22 mouse cellular contexts compared by ENCODE assay signal in genomic region chr13:40135670-40136069, GRCm38 (mm10).
DNase-seq lines count a peak whose midpoint lies in the region; ATAC-seq lines count a peak whose summit lies in the region.
"Had no signal": no experiment of that assay in that cellular context is flagged by ENCODE, and none has a peak within 500 bp of the region (broad histone marks: within the 10 kb centered on the region; RNA-seq: fewer than 3 reads in every experiment).

No protein-coding gene starts in this region.

- H3K27ac ChIP-seq in intestine, embryonic 16.5 days (ENCODE audit: low read length) = no peak overlapping the region
- H3K27ac ChIP-seq: forebrain, embryonic 12.5 days; heart, adult 2 months; hindbrain, embryonic 13.5 days; midbrain, embryonic 13.5 days had no signal

- no peak for ATAC-seq in intestine, embryonic 16.5 days
- ATAC-seq: liver, postnatal 0 days; midbrain, embryonic 13.5 days; Patski had no signal

- peak overlapping the region; percentile 7; the same call in 1 of the 2 replicates for H3K4me2 ChIP-seq in intestine, embryonic 16.5 days (ENCODE audit: low read depth, low read length)
- H3K4me2 ChIP-seq: forebrain, embryonic 12.5 days; hindbrain, embryonic 13.5 days; liver, embryonic 11.5 days; midbrain, embryonic 13.5 days had no signal

- no peaks in the 10 kb centered on the region for H3K36me3 ChIP-seq in intestine, embryonic 16.5 days (ENCODE audit: control insufficient read depth, insufficient read depth, low read length)
- H3K36me3 ChIP-seq: forebrain, embryonic 12.5 days; hindbrain, embryonic 13.5 days; midbrain, embryonic 13.5 days had no signal

- no peaks in the 10 kb centered on the region for H3K27me3 ChIP-seq in intestine, embryonic 16.5 days (replicated peaks; ENCODE audit: control insufficient read depth, insufficient read depth, low read length)
- H3K27me3 ChIP-seq: forebrain, embryonic 12.5 days; hindbrain, embryonic 13.5 days; midbrain, embryonic 13.5 days; Patski had no signal

- no peak overlapping the region for H3K4me3 ChIP-seq in intestine, embryonic 16.5 days (ENCODE audit: low read length)
- H3K4me3 ChIP-seq: forebrain, embryonic 12.5 days; heart, adult 2 months; hindbrain, embryonic 13.5 days; midbrain, embryonic 13.5 days had no signal

- no peak overlapping the region for H3K9ac ChIP-seq in intestine, embryonic 16.5 days (ENCODE audit: low read depth, low read length)
- H3K9ac ChIP-seq: forebrain, embryonic 12.5 days; hindbrain, embryonic 13.5 days; liver, postnatal 0 days; midbrain, embryonic 13.5 days had no signal

- peak; percentile 70 for DNase-seq in heart, adult 11 months
- no peak for DNase-seq in heart, postnatal 4 days
- DNase-seq in embryo, embryonic 11 days = peak; percentile 8
- DNase-seq in mesoderm, embryonic 11.5 days (ENCODE audit: low read depth, low spot score) = peak; percentile 11
- no peak for DNase-seq in frontal cortex, postnatal 10 days (ENCODE audit: low spot score in 2 of 2)
- no peak for DNase-seq in lung, postnatal 10 days
- DNase-seq: adrenal gland, adult 2 months; cerebellum, adult 8-10 months; cerebellum, postnatal 36 days; gastrocnemius, postnatal 14 days; heart, adult 2 months; kidney, adult 9 months; kidney, postnatal 36 days; layer of hippocampus, postnatal 36 days; liver, postnatal 0 days; thymus, postnatal 25 days had no signal

- WGBS in intestine, embryonic 16.5 days = 43% methylated on average over 12 of the region's 12 CpGs

- H3K9me3 ChIP-seq in intestine, embryonic 16.5 days (ENCODE audit: control insufficient read depth, low read length) = no peaks in the 10 kb centered on the region
- H3K9me3 ChIP-seq: forebrain, embryonic 12.5 days; hindbrain, embryonic 13.5 days; midbrain, embryonic 13.5 days had no signal

- H3K4me1 ChIP-seq in intestine, embryonic 16.5 days (ENCODE audit: control insufficient read depth, insufficient read depth, low read length) = peaks cover 3% of the 10 kb centered on the region; the same call in 1 of the 2 replicates
- H3K4me1 ChIP-seq: forebrain, embryonic 12.5 days; hindbrain, embryonic 13.5 days; midbrain, embryonic 13.5 days had no signal

Comparison
In these comparisons a context has a peak if more than half of its experiments do, and no peak if none do; other contexts are left out.
1. DNase-seq: peak in heart, adult 11 months (single experiment), embryo, embryonic 11 days (single experiment) and mesoderm, embryonic 11.5 days (single experiment); none in heart, postnatal 4 days (single experiment), frontal cortex, postnatal 10 days (0 of 2) and lung, postnatal 10 days (single experiment).